Mouse (Mus musculus) cortical plate, adult 2 months (tissue): ENCODE results near the gene Hpn.

Source experiments
- CTCF ChIP-seq: fragments of 200-500 bp; IDR thresholded peaks from 2 replicates; pipeline ENCODE4 v1.5.1; 2011; ENCODE audit warnings: mild to moderate bottlenecking, control low read depth, low read length; ENCODE audit not compliant: insufficient read depth; ENCODE audit errors: extremely low read depth
- POLR2A ChIP-seq: fragments of 200-500 bp; IDR thresholded peaks from 2 replicates; pipeline ENCODE4 v1.6.1; 2011; ENCODE audit warnings: mild to moderate bottlenecking, low read length, control low read depth; ENCODE audit not compliant: insufficient read depth; ENCODE audit errors: extremely low read depth

DNA sequence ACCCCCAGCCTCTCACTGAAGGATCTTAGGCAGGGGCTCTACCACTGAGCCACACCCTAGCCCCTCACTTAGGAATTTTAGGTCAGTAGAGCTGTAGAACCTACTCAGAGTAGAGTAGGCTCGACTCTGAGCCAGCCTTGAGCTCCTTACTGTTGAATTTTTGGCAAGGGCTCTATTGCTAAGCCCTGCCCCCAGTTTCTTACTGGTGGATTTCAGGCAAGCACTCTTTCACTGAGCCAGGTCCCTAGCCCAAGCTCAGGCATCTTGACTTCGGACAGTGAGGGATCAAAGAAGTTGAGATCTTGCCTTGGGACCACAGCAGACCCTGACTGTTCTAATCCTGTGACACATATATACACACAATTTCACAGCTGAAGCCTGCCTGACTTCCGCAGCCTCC is 8.6 kb upstream of the Hpn start:
- TF ChIP-seq POLR2A (no peak), CTCF (no peak)
